Mouse (Mus musculus) embryonic facial prominence, embryonic 13.5 days (tissue): ENCODE data around the gene Ttc23. TPM values are rescaled to one million over a fixed set of nuclear protein-coding genes. Genes with fewer than 3 reads are reported as not detected.

ENCODE experiments used
- ATAC-seq: fragments of 200-750 bp; cut with Nextera tagmentation; 2 replicates; pipeline ENCODE4 v1.8.0; 2017; ENCODE audit warnings: low read depth; ENCODE audit not compliant: insufficient number of reproducible peaks, insufficient read depth, low FRiP score, low TSS enrichment
- H3K27ac ChIP-seq: fragments of 300-500 bp; sonication (generic); 2 replicates; pipeline ENCODE4 v1.5.1; 2015; ENCODE audit warnings: moderate library complexity, mild to moderate bottlenecking, inconsistent platforms
- H3K27me3 ChIP-seq: fragments of 300-500 bp; sonication (generic); 2 replicates; pipeline ENCODE4 v1.6.1; 2015; ENCODE audit warnings: mild to moderate bottlenecking, inconsistent platforms
- H3K36me3 ChIP-seq: fragments of 300-500 bp; sonication (generic); 2 replicates; pipeline ENCODE4 v1.6.1; 2015; ENCODE audit warnings: mild to moderate bottlenecking, inconsistent platforms
- H3K4me1 ChIP-seq: fragments of 300-500 bp; sonication (generic); 2 replicates; pipeline ENCODE4 v1.6.1; 2015; ENCODE audit warnings: inconsistent platforms
- H3K4me2 ChIP-seq: fragments of 300-500 bp; sonication (generic); 2 replicates; pipeline ENCODE4 v1.6.1; 2015; ENCODE audit warnings: moderate library complexity, mild to moderate bottlenecking, inconsistent platforms
- H3K4me3 ChIP-seq: fragments of 300-500 bp; sonication (generic); 2 replicates; pipeline ENCODE4 v1.5.1; 2015; ENCODE audit warnings: mild to moderate bottlenecking, inconsistent platforms
- H3K9ac ChIP-seq: fragments of 300-500 bp; sonication (generic); 2 replicates; pipeline ENCODE4 v1.6.1; 2015; ENCODE audit warnings: mild to moderate bottlenecking, inconsistent platforms
- H3K9me3 ChIP-seq: fragments of 300-500 bp; sonication (generic); 2 replicates; pipeline ENCODE4 v1.6.1; 2016; ENCODE audit warnings: inconsistent platforms
- WGBS: fragments of 180-500 bp; shearing (Covaris S2); methylation state at CpG from one replicate; pipeline ENCODE4 v1.1.7; 2015; ENCODE audit warnings: mixed read lengths; 5-methylcytosine and 5-hydroxymethylcytosine counted together
- polyA plus RNA-seq: library from polyadenylated mRNA; unstranded; fragments of >200 nt; fragmentation: Nextera tagmentation; extraction: Ambion mirVana; gene quantifications from 2 replicates; pipeline ENCODE4 v1.2.1, GENCODE M21; 2015

Gene Ttc23
- polyA plus RNA-seq, 1 experiment from 2014 or later = 44.9 TPM

DNA sequence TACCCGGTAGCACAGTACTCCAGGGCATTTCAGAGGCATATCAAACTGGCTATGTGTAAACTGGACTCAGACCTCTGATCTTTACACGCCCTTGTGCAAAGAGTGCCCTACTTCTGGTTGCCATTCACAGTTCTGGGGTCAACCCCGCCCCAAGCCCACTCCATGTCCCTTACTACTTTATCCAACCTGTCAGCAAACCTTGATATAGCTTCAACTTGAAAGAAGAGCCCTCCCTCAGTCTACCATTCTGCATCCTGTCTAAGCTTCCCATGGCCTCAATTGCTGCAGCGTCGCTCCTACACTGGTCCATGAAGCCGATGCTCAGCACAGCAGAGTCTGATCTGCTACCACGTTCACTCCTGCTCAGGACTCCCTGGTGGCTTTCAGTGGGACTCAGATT lies 108.2 kb downstream of the Ttc23 start:
- H3K4me3 ChIP-seq = no peak overlapping the region
- H3K27ac ChIP-seq = no peak overlapping the region
- ATAC-seq = no peak
- H3K36me3 ChIP-seq = no peaks in the 10 kb centered on the region
- 81% methylated on average over 7 of the region's 7 CpGs for WGBS
- no peak overlapping the region for H3K9ac ChIP-seq
- peaks cover 13% of the 10 kb centered on the region for H3K4me1 ChIP-seq
- H3K9me3 ChIP-seq = no peaks in the 10 kb centered on the region
- no peak overlapping the region for H3K4me2 ChIP-seq
- peaks cover 37% of the 10 kb centered on the region for H3K27me3 ChIP-seq

DNA sequence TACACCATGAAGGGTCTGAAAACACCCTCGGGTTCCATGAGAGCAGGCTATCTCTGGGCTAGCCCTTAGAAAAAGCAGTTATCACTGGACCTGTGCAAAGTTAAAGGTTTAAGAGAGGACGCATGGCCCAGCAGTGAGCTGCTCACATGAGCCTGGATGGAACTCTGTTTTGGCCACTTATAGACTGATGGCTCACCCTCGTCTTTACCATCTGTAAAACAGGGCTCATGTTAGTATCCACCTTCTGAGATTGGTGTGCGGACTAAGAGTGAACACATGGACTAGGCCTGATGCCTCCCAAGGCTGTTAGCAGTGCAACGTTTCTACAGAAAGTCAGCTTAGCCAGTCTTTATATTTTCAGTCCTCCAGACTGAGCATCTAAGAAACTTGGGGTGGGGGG lies 109.4 kb downstream of the Ttc23 start:
- Histone ChIP-seq H3K4me1 (peaks cover 18% of the 10 kb centered on the region), H3K4me3 (no peak overlapping the region), H3K9ac (no peak overlapping the region), H3K27me3 (peaks cover 48% of the 10 kb centered on the region), H3K36me3 (no peaks in the 10 kb centered on the region), H3K9me3 (no peaks in the 10 kb centered on the region), H3K4me2 (no peak overlapping the region), H3K27ac (no peak overlapping the region)
- WGBS = 76% methylated on average over 5 of the region's 5 CpGs
- ATAC-seq = no peak

GRCm38 (mm10) chr7:67758506-67758857 lies 111.3 kb downstream of the Ttc23 start:
- no peaks in the 10 kb centered on the region for H3K36me3 ChIP-seq
- WGBS = under 1% methylated on average over 19 of the region's 19 CpGs
- H3K9me3 ChIP-seq = no peaks in the 10 kb centered on the region
- no peak overlapping the region for H3K27ac ChIP-seq
- peak overlapping the region; percentile 62 for H3K9ac ChIP-seq
- H3K4me3 ChIP-seq = peak overlapping the region; percentile 59
- H3K4me1 ChIP-seq = peaks cover 18% of the 10 kb centered on the region
- H3K4me2 ChIP-seq = peak overlapping the region; percentile 100
- H3K27me3 ChIP-seq = peaks cover 56% of the 10 kb centered on the region
- no peak for ATAC-seq

DNA sequence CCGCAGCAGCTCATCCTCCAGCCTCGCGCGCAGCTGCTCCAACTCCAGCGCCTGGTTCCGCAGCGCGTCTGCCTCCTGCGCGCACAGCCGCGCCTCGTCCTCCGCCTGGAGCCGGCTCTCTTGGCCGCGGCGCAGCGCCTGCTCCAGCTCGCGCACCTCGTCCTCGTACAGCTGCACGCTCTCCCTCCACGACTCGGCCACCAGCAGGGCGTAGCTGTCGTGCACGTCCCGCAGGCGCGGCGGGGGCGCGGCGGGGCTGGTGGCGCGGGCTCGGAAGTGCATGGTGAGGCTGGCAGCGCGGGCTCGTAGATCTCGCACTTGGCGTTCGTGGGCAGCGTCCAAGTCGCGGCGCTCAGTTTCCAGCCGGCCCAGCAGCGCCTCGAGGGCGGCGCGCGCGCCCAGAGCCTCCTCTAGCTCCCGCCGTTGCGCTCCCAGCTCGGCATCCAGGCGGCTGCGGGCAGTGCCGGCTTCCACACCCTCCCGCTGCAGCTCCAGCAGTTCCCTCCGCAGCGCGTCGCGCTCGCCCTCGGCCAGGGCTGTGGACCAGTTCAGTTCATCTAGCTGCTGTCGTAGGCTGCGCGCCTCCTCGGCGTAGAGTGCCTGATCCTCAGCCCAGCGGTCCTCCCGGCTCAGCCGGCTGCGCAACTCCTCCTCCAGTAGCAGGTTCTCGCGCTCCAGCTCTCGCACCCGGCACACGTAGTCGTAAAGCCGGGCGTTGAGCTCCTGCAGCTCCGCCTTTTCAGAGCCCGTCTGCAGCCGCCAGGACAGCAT lies 111.8 kb downstream of the Ttc23 start:
- WGBS = under 1% methylated on average over 92 of the region's 92 CpGs
- peak; percentile 68 for ATAC-seq
- H3K36me3 ChIP-seq = no peaks in the 10 kb centered on the region
- peaks cover 18% of the 10 kb centered on the region for H3K4me1 ChIP-seq
- peak overlapping the region; percentile 59 for H3K4me3 ChIP-seq
- H3K27me3 ChIP-seq = peaks cover 56% of the 10 kb centered on the region
- peak overlapping the region; percentile 100 for H3K4me2 ChIP-seq
- H3K9me3 ChIP-seq = no peaks in the 10 kb centered on the region
- H3K9ac ChIP-seq = peak overlapping the region; percentile 62
- no peak overlapping the region for H3K27ac ChIP-seq

GRCm38 (mm10) chr7:67759629-67759995 lies 112.4 kb downstream of the Ttc23 start, which contains the start of gene Synm:
Gene Synm, minus strand, starts transcription at chr7:67759742.
- Histone ChIP-seq H3K4me2 (peak within 1 kb of the TSS; percentile 100), H3K9ac (peak within 1 kb of the TSS; percentile 62), H3K4me3 (peak within 1 kb of the TSS; percentile 59), H3K36me3 (no peaks in the 10 kb centered on the region), H3K9me3 (no peaks in the 10 kb centered on the region), H3K27me3 (peaks cover 56% of the 10 kb centered on the region), H3K4me1 (peaks cover 18% of the 10 kb centered on the region), H3K27ac (no peak within 1 kb of the TSS)
- under 1% methylated on average over 37 of the region's 37 CpGs for WGBS
- peak; percentile 79 for ATAC-seq

GRCm38 (mm10) chr7:67763625-67764024 lies 116.4 kb downstream of the Ttc23 start:
- 61% methylated on average over 3 of the region's 3 CpGs for WGBS

DNA sequence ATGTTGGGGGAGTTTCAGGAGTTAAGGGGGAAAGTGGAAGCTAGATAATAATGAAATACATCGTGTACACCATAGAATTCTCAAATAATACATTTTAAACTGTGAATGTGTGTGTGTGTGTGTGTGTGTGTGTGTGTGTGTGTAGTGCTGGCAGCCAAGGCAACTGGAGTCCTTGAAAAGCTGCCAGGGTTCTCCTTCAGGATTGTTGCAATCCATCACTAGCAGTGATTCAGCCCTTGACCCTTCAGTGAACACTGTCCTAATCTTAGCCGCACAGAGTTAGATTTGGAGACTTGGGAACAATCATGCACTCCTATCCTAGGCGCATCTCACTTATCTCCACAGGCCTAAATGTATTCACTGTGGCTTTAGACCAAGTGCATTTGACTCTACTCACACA lies 120.9 kb downstream of the Ttc23 start:
- H3K4me3 ChIP-seq = no peak overlapping the region
- WGBS = 91% methylated on average over 3 of the region's 3 CpGs

More at GRCm38 (mm10) chr7:67763625-67764024, 116.4 kb downstream of the Ttc23 start:
- Histone ChIP-seq H3K4me2 (no peak overlapping the region), H3K36me3 (no peaks in the 10 kb centered on the region), H3K9ac (no peak overlapping the region), H3K27me3 (peaks cover 34% of the 10 kb centered on the region), H3K4me3 (no peak overlapping the region), H3K9me3 (no peaks in the 10 kb centered on the region), H3K4me1 (peaks cover 15% of the 10 kb centered on the region), H3K27ac (no peak overlapping the region)
- no peak for ATAC-seq

DNA sequence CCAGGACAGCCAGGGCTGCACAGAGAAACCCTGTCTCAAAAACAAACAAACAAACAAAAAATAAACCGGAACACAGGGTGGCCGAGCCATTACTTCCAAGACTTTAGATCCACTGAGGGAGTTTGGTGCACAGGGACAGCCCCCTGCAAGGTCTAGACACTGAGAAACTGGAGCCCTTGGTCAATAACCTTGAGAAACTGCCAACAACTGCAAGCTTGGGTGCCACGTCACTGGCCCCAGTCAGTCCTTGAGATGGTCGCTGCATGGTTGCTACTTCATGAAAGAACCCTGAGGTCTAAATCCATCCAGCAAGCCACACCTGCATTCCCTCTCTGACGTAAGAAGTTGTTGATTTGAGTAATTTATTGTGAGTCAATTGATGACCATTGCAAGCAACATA lies 122.3 kb downstream of the Ttc23 start:
- H3K4me3 ChIP-seq = no peak overlapping the region
- no peaks in the 10 kb centered on the region for H3K36me3 ChIP-seq

More for the DNA sequence above, 120.9 kb downstream of the Ttc23 start:
- no peak overlapping the region for H3K4me2 ChIP-seq
- no peaks in the 10 kb centered on the region for H3K27me3 ChIP-seq
- peaks cover 6% of the 10 kb centered on the region; the same call in 1 of the 2 replicates for H3K4me1 ChIP-seq
- no peak for ATAC-seq
- H3K27ac ChIP-seq = no peak overlapping the region
- H3K9me3 ChIP-seq = no peaks in the 10 kb centered on the region
- no peak overlapping the region for H3K9ac ChIP-seq
- no peaks in the 10 kb centered on the region for H3K36me3 ChIP-seq

DNA sequence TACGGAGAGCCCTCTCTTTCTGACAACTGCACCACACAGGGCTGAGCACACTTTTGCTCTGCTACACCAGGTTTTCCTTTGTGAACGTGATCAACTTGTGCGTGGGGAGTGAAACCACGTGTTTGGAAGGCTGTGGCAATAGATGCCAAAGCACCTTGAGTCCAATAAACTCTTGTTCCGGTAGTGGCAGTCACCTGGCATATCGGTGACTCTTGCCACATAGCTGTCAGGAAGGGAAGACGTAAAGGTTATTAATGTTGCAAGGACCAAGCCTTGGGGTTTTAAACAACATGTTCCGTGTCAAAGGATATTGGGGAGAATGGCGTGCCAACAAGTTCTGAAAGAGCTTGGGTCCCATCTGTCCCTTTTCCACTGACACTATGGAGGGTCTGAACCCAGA lies 125.0 kb downstream of the Ttc23 start:
- 86% methylated on average over 9 of the region's 9 CpGs for WGBS
- Histone ChIP-seq H3K27ac (no peak overlapping the region), H3K9ac (no peak overlapping the region), H3K4me2 (no peak overlapping the region), H3K9me3 (no peaks in the 10 kb centered on the region), H3K36me3 (no peaks in the 10 kb centered on the region), H3K4me3 (no peak overlapping the region), H3K4me1 (peaks cover 6% of the 10 kb centered on the region; the same call in 1 of the 2 replicates), H3K27me3 (no peaks in the 10 kb centered on the region)
- no peak for ATAC-seq

More for the DNA sequence above, 122.3 kb downstream of the Ttc23 start:
- no peak overlapping the region for H3K9ac ChIP-seq
- no peak overlapping the region for H3K4me2 ChIP-seq
- H3K27me3 ChIP-seq = no peaks in the 10 kb centered on the region
- WGBS = 95% methylated on average over 5 of the region's 5 CpGs
- ATAC-seq = no peak
- H3K9me3 ChIP-seq = no peaks in the 10 kb centered on the region
- peaks cover 6% of the 10 kb centered on the region; the same call in 1 of the 2 replicates for H3K4me1 ChIP-seq
- no peak overlapping the region for H3K27ac ChIP-seq

DNA sequence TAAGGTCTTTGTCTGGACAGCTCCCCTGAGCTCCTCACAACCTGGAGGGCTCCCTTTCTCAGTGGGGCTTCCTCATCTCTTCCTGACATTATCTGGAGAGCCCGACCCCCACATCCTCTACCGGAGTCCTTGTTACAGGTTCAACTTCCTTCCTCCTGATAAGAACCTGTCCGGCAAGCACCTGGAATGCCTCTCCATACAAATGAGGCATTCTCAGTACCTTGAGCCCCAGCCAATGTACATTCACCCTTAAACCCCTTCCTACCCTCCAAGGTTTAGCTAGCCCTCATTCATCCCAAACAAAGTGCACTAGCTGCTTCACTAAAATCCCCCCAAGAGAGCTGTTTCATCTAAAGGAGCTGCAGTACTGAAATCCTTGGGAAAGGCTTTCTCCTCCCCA lies 128.4 kb downstream of the Ttc23 start:
- 62% methylated on average over 3 of the region's 3 CpGs for WGBS
- Histone ChIP-seq H3K4me2 (no peak overlapping the region), H3K9ac (no peak overlapping the region), H3K4me1 (peaks cover 6% of the 10 kb centered on the region; the same call in 1 of the 2 replicates), H3K27me3 (no peaks in the 10 kb centered on the region), H3K27ac (no peak overlapping the region), H3K36me3 (no peaks in the 10 kb centered on the region), H3K9me3 (no peaks in the 10 kb centered on the region), H3K4me3 (no peak overlapping the region)
- ATAC-seq = no peak

GRCm38 (mm10) chr7:67776636-67777305 lies 129.6 kb downstream of the Ttc23 start:
- no peak overlapping the region for H3K9ac ChIP-seq
- no peak overlapping the region for H3K4me3 ChIP-seq
- H3K4me1 ChIP-seq = no peaks in the 10 kb centered on the region
- no peak for ATAC-seq
- no peaks in the 10 kb centered on the region for H3K9me3 ChIP-seq
- H3K27ac ChIP-seq = no peak overlapping the region
- no peak overlapping the region for H3K4me2 ChIP-seq
- 61% methylated on average over 12 of the region's 12 CpGs for WGBS
- H3K27me3 ChIP-seq = no peaks in the 10 kb centered on the region
- no peaks in the 10 kb centered on the region for H3K36me3 ChIP-seq

- ATAC-seq = no peak
- H3K4me1 ChIP-seq = peaks cover 8% of the 10 kb centered on the region; the same call in 1 of the 2 replicates
- no peaks in the 10 kb centered on the region for H3K27me3 ChIP-seq
- H3K27ac ChIP-seq = no peak overlapping the region
- no peaks in the 10 kb centered on the region for H3K9me3 ChIP-seq
- H3K4me3 ChIP-seq = no peak overlapping the region
- no peaks in the 10 kb centered on the region for H3K36me3 ChIP-seq
- WGBS = 53% methylated on average over 2 of the region's 2 CpGs
- H3K9ac ChIP-seq = no peak overlapping the region
- H3K4me2 ChIP-seq = no peak overlapping the region
Measured at GRCm38 (mm10) chr7:67787861-67788260, 140.7 kb downstream of the Ttc23 start.
